Mouse (Mus musculus) brain, adult 2 months (tissue): ENCODE data around the gene Celf5.

Experiments used
- DNase-seq: peaks from one replicate; pipeline ENCODE4 v3.0.0; 2011; ENCODE audit warnings: low read depth, low spot score

Celf5 gene

GRCm38 (mm10) chr10:81482533-81482889, at the start of gene Celf5:
Celf5 (minus strand) TSS chr10:81482709.
- DNase-seq = peak; percentile 68

- DNase-seq = peak; percentile 61
Measured at GRCm38 (mm10) chr10:81526779-81527178, 44.3 kb upstream of the Celf5 start.

GRCm38 (mm10) chr10:81525017-81525694, 42.6 kb upstream of the Celf5 start:
- DNase-seq = no peak

GRCm38 (mm10) chr10:81524051-81524605, 41.6 kb upstream of the Celf5 start, which contains the start of gene Gna15:
Gna15 (minus strand) TSS chr10:81524225.
- DNase-seq = peak; percentile 62

- DNase-seq = no peak
Measured at GRCm38 (mm10) chr10:81523570-81523969, 41.1 kb upstream of the Celf5 start.

GRCm38 (mm10) chr10:81523142-81523541, 40.6 kb upstream of the Celf5 start:
- no peak for DNase-seq

GRCm38 (mm10) chr10:81519978-81520365, 37.5 kb upstream of the Celf5 start:
- DNase-seq = no peak

GRCm38 (mm10) chr10:81519227-81519977, 36.9 kb upstream of the Celf5 start:
- peak; percentile 42 for DNase-seq

GRCm38 (mm10) chr10:81518546-81518945, 36.0 kb upstream of the Celf5 start:
- peak; percentile 73 for DNase-seq

- DNase-seq = no peak
Measured at GRCm38 (mm10) chr10:81517227-81517626, 34.7 kb upstream of the Celf5 start.

GRCm38 (mm10) chr10:81513798-81514197, 31.3 kb upstream of the Celf5 start:
- no peak for DNase-seq

- DNase-seq = no peak
Measured at GRCm38 (mm10) chr10:81510246-81510810, 27.8 kb upstream of the Celf5 start.

- no peak for DNase-seq
Measured at GRCm38 (mm10) chr10:81507691-81508489, 25.4 kb upstream of the Celf5 start.

GRCm38 (mm10) chr10:81507095-81507494, 24.6 kb upstream of the Celf5 start:
- DNase-seq = no peak

- no peak for DNase-seq
Measured at GRCm38 (mm10) chr10:81505016-81505664, 22.6 kb upstream of the Celf5 start.

- peak; percentile 84 for DNase-seq
Measured at GRCm38 (mm10) chr10:81502658-81503057, 20.1 kb upstream of the Celf5 start.

- peak; percentile 53 for DNase-seq
Measured at GRCm38 (mm10) chr10:81501863-81502262, 19.4 kb upstream of the Celf5 start.

GRCm38 (mm10) chr10:81500032-81500431, 17.5 kb upstream of the Celf5 start, which contains the start of gene S1pr4:
S1pr4 (minus strand) TSS chr10:81500132.
- no peak for DNase-seq

GRCm38 (mm10) chr10:81499250-81499901, 16.9 kb upstream of the Celf5 start:
- no peak for DNase-seq
